Mouse (Mus musculus) CD4-positive, CD25-positive, alpha-beta regulatory T cell, adult 4 months (primary cell): ENCODE results near the gene Prl3b1. TPM values are rescaled to one million over a fixed set of nuclear protein-coding genes. Genes with fewer than 3 reads are reported as not detected.

Experiments used
- ATAC-seq: one replicate; pipeline ENCODE4 v1.8.0; 2017
- polyA plus RNA-seq, 2 experiments: library from polyadenylated mRNA; unstranded; fragments of 100-300 nt; shearing (Covaris generic); gene quantifications; one replicate each; pipeline ENCODE4 v1.2.1; 2017

Prl3b1 gene
- polyA plus RNA-seq: not detected

DNA sequence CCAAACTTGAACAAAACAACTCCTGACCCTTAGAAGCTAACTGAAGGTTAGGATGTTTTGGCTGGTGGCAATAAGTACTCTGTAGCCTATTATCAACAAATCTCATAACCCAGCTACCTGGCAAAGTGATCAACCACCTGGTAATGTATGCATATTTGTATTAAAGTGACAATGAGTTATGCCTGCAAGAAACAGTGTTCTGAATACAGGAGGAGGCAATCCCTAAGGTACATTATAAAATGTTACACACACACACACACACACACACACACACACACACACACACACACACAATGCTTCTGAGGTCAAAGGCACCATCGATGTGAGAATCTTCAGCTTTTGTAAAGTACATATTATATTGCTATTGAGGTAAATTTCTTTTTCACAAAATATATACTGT is at the start of gene Prl3b1:
Gene Prl3b1 (plus strand): TSS at position 301 of the 400 bp plus-strand sequence.
- ATAC-seq: no peak

DNA sequence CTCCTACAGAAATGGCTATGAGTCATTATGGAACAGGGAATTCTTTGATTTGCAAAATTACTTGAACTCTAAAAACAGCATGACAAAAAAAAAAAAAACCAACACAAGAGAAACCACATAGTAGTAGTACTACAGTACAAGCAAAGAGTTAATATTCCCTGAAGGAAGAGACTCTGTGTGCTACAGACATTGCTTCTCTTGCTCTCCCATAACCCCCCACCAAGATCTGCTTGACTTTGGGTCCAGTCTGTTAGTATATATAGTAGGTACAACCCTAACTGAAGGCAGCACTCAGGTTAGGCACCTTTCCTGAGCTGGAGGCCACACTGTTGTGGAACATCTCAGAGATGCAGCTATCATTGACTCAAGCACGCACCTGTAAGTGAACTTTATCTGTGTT is 45.3 kb upstream of the Prl3b1 start, which contains the start of gene Prl3c1:
Gene Prl3c1 (plus strand): TSS at position 301 of the 400 bp plus-strand sequence.
- ATAC-seq: no peak

DNA sequence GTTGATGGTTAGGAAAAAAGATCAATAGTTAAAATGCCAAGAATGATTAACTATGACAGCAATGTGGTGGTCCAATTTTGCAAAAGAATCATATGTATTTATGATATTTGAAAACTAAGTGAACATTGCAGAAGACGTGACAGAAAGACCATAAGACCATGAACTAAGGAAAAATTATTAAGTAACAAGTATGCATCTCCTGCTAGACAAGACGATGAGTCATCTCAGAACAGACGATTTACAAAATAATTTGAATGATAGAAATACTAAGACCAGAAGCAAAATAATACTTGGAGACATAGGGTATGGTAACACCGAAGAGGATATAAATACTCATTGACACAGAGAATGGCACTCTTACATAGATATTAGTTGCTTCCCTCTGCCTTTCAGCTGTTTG is 17.5 kb downstream of the Prl3b1 start, which contains the start of gene Prl3a1:
Gene Prl3a1 (plus strand): TSS at position 301 of the 400 bp plus-strand sequence.
- ATAC-seq: no peak

Other genes with a start within 250 kb of the Prl3b1 start
- not detected for gene Prl, start 184.3 kb upstream of the Prl3b1 start, polyA plus RNA-seq
- gene Prl3d1, start 147.7 kb upstream of the Prl3b1 start, polyA plus RNA-seq: not detected
- gene Prl3d2, start 120.1 kb upstream of the Prl3b1 start, polyA plus RNA-seq: not detected
- gene Prl3d3, start 85.1 kb upstream of the Prl3b1 start, polyA plus RNA-seq: not detected
- not detected for gene Prl3c1, start 45.2 kb upstream of the Prl3b1 start, polyA plus RNA-seq
- gene Prl3a1, start 17.6 kb downstream of the Prl3b1 start, polyA plus RNA-seq: not detected
- gene Prl6a1, start 70.8 kb downstream of the Prl3b1 start, polyA plus RNA-seq: not detected
- gene Prl8a2, start 103.8 kb downstream of the Prl3b1 start, polyA plus RNA-seq: not detected
- not detected for gene Prl2b1, start 149.0 kb downstream of the Prl3b1 start, polyA plus RNA-seq
- not detected for gene Prl8a6, start 196.8 kb downstream of the Prl3b1 start, polyA plus RNA-seq